Mouse (Mus musculus) brain, adult 2 months (tissue): ENCODE results near the gene Kank3.

Experiments used
- DNase-seq: peaks from one replicate; pipeline ENCODE4 v3.0.0; 2011; ENCODE audit warnings: low read depth, low spot score

Gene Kank3

GRCm38 (mm10) chr17:33810334-33811141, at the start of gene Kank3:
Gene Kank3 (plus strand): TSS chr17:33810519.
- peak; percentile 97 for DNase-seq

- DNase-seq, result no peak
These were observed 43.9 kb upstream of the Kank3 start for GRCm38 (mm10) chr17:33766389-33766788.

- no peak for DNase-seq
These were observed 38.7 kb upstream of the Kank3 start for GRCm38 (mm10) chr17:33771617-33772016.

DNA sequence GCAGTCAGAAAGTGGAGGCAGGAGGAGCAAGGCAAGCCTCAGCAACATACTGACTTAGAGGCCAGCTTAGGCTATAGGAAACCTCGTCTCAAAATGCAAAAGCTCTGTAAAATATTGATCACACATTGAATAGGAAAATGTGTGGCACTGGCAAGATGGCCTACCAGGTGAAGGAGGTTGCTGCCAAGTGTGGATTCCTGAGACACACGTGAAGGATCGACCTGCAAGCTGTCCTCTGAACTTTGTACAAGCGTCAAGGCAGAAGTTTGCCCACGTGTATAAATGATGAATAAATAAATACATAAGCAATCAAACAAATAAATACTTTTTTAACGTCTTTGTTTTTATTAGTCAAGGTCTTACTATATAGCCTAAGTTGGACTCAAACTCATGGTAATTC, 36.9 kb upstream of the Kank3 start:
- DNase-seq, result no peak

GRCm38 (mm10) chr17:33773871-33774572, 36.3 kb upstream of the Kank3 start:
- DNase-seq, result no peak

GRCm38 (mm10) chr17:33774573-33775155, 35.7 kb upstream of the Kank3 start:
- DNase-seq, result no peak

DNA sequence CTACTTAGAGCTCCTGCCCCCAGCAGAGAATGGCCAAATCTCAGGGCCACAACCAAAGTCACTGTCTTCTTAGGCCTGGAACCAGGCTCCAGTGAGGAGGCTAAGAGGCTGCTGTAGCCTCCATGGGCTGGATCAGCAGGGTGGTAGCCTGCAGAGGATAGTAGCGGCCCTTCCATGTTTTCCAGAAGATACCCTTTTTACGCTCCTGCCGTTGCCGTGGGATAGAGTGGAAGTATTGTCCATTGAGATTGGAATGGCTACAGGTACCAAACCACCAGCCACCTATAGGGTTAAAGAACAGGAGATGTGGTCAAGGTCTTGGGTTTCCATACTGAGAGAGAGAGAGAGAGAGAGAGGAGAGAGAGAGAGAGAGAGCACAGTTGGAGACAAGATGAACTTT, 35.0 kb upstream of the Kank3 start:
- no peak for DNase-seq

GRCm38 (mm10) chr17:33779271-33779966, 30.9 kb upstream of the Kank3 start:
- peak; percentile 82 for DNase-seq

DNA sequence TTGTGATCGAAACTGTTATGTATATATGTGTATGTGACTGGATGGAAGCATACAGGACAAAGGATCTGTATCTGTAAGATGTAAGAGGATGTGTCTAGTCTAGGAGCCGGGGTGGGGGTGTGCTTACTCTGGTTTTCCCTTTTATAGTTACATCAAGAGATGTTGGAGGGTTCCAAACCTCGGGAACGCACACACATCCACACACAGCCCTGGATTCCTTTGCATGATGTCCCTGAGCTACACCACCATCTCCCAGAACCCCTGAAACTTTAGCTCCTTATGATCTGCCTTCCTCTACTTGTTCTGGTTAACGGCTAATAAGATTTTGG, 30.4 kb upstream of the Kank3 start:
- DNase-seq, result no peak

- no peak for DNase-seq
These were observed 29.9 kb upstream of the Kank3 start for GRCm38 (mm10) chr17:33780431-33780830.

GRCm38 (mm10) chr17:33781124-33781977, 29.0 kb upstream of the Kank3 start, which contains the start of gene Angptl4:
Gene Angptl4 (minus strand): TSS chr17:33781830.
- peak; percentile 75 for DNase-seq

- no peak for DNase-seq
These were observed 28.3 kb upstream of the Kank3 start for GRCm38 (mm10) chr17:33782067-33782466.

DNA sequence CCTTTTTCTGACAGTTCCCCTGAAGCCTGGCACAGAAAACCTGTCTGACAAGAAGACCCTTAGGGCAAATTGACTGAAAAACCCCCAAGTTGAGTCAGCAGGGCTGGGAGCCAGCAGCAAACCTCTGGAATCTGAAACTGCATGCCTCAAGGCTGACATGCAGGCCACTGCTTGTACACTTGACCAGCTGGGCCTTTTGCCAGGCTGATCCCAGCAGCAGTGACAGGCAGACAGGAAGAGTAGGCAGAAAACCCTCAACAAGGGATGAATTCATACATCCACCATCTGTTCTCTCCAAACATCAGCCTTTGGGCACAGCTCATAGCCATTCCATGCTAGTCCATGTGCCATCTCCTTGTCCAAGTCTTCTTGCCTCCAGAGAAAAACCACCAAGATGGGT, 26.9 kb upstream of the Kank3 start:
- peak; percentile 77 for DNase-seq

DNA sequence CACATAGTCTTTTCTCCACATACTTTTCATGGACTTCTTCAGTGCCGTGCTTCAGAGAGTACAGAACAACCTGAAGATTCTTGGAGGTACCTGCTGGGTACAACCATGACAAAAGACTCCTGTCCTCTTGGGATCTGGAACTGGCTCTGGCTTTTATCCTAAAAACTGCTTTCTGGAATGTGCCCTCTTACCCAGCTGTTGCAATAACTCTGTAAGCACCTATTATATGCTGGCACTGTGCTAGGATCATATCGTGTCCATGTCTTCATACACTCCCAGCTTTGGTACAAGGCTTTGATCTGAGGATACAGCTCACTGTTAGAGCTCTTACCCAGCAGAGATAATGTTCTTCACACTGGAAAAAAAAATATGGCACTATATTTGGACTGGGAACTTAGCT, 25.4 kb upstream of the Kank3 start:
- DNase-seq, result no peak

- peak; percentile 62 for DNase-seq
These were observed 23.9 kb upstream of the Kank3 start for GRCm38 (mm10) chr17:33786375-33786774.

DNA sequence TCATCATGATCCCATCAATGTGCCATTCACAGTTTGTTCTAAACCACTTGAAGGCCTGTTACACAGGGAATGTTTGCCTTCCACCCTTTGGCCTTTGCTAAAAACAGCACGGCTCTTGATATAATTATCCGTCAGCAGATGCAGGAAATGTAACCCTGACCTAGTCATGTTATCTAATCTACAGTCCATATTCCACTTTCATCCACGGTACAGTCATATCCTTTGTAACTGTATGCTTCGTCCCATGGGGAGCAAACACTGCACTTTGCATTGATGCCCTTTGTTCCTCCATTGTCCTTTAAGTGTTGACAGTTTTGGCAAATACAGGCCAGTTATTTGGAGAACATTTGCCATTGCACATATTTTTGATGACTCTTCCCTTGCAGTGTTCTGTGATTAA, 21.6 kb upstream of the Kank3 start:
- DNase-seq, result no peak

- DNase-seq, result peak; percentile 52
These were observed 12.0 kb upstream of the Kank3 start for GRCm38 (mm10) chr17:33798306-33798705.

DNA sequence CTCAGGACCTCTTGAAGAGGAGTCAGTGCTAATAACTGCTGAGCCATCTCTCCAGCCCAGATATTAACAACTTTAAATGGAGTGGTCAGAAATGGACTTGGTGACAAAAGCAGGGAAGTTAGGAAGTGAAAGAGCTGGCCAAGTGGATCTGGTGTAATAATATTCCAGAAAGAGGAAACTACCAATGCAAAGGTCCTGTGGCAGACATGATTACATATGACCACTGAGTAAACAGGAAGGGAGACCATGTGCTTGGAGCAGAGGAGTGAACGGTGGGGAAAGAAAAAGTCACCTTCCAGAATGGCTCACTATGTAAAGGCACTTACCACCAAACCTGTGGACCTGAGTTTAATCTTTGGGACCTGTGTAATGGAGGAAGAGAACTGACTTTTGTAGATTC, 11.0 kb upstream of the Kank3 start:
- no peak for DNase-seq

DNA sequence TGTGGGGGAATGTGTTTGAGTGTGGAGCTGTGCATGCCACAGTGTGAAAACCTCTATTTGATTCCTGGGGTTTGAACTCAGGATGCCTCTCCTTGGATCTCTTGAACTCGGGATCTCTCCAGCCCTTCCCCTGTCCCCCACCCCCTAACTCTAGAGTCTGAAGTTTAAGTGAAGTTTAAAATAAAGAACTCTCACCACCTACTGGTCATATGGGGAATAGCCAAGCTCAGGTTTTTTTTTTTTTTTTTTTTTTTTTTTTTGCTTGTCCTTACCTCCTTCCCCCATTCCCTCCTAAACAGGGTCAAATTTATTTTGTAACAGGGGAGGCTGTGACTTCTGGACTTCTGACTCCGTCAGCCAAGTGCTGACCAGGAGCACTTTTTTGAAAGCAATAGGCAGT, 8.1 kb upstream of the Kank3 start:
- no peak for DNase-seq

DNA sequence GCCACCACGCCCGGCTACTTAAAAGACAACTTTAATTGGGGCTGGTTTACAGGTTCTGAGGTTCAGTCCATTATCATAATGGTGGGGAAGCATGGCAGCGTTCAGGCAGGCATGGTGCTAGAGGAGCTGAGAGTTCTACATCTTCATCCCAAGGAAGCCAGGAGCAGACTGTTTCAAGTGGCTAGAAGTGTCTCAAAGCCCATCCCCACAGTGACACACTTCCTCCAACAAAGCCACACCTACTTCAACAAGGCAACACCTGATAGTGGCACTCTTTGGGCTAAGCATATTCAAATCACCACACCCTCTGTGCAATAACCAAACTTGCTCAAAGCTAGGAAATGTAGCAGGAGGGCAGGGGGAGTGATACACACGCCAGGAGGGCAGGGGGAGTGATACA, 6.1 kb upstream of the Kank3 start:
- no peak for DNase-seq

DNA sequence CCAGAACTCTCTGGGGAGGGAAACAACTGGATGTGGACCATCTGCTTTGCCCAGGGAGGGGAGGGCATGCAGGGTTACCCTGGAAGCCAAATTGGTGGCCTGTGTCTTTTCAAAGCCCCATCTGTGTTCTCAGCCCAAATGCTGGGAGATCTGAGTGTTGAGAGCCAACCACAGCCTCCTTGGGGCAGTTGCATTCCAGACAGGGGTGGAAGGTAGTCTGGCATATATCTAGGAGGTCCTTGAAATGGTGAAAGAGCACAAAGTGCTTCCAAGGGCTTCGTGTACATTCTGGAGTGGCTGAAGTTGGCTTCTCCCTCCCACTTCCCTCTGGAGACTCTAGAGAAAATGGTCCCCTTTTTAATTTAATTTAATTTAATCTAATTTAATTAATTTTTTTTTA, 5.6 kb upstream of the Kank3 start:
- DNase-seq, result no peak
